Mouse (Mus musculus) megakaryocyte, embryonic 14.5 days (primary cell): ENCODE measurements at regions not wholly inside any gene's neighbourhood (a gene's known extent, or its start where the extent isn't known, plus 50 kb on each side); places are given as distances from the start of the nearest gene placed in this dataset.

Experiments used
- H3K27me3 ChIP-seq: replicated peaks from 2 replicates; pipeline ENCODE3; 2012; ENCODE audit warnings: inconsistent platforms
- H3K36me3 ChIP-seq: replicated peaks from 2 replicates; pipeline ENCODE3; 2012; ENCODE audit warnings: low read length, inconsistent platforms, mixed read lengths
- H3K4me1 ChIP-seq: 2 replicates; pipeline ENCODE4 v1.6.1; 2012; ENCODE audit warnings: inconsistent platforms
- H3K4me3 ChIP-seq: replicated peaks from 2 replicates; pipeline ENCODE3; 2012; ENCODE audit warnings: moderate library complexity, mild to moderate bottlenecking, inconsistent platforms
- H3K9me3 ChIP-seq: 2 replicates; pipeline ENCODE4 v1.6.1; 2012; ENCODE audit warnings: inconsistent platforms
- FLI1 ChIP-seq: IDR thresholded peaks from 2 replicates; pipeline ENCODE4 v1.6.1; 2012; ENCODE audit warnings: low read length, inconsistent platforms, mixed read lengths
- GATA1 ChIP-seq: IDR thresholded peaks from 3 replicates; pipeline ENCODE4 v1.6.1; 2012; ENCODE audit warnings: mixed read lengths, low read length, inconsistent platforms, borderline replicate concordance

DNA sequence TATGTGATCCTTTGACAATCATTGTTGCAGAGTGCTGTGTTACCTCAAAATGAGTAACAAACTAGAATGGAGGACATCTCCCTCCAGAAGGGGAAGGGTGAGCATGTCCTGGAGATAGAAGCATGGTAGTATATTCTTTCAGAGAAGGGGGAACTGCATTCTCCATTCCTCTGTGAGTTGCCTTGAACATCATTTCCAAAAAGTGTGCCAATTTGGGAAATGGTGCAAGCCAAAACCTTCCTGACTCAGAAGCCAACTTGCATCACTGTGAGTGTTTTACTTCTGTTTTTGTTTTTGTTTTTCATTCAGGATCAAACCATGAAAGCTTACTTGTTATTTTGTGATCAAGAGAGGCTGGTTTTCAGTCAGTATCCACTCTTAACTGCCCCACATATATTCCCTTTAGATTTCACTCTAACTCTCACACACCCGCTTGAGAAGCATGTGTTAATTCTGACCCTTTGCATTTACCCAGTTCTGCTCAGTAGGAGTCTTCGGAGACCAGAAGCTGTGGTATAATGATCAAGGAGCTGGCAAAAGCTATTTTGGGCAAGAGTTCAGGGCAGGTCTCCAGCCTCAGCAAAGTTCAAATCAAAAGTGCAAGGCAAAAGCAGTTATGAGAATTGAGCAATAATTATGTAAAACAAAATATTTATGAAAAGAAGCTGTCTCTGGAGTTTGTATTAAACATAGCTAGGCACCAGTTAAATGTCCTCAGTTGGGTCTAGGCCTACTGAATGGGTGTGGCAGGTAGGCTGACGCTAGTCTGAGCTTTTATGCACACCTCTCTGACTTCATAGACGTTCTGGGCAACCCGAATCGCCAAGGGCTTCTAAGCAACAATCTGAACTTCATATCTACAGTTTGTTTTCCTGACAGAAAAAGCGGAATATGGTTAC, 368.3 kb upstream of the Ctso start:
- Histone ChIP-seq H3K36me3 (no peaks in the 10 kb centered on the region), H3K27me3 (no peaks in the 10 kb centered on the region), H3K9me3 (no peaks in the 10 kb centered on the region), H3K4me3 (no peak overlapping the region), H3K4me1 (no peaks in the 10 kb centered on the region)
- no peak for TF ChIP-seq GATA1
- no peak for TF ChIP-seq FLI1

DNA sequence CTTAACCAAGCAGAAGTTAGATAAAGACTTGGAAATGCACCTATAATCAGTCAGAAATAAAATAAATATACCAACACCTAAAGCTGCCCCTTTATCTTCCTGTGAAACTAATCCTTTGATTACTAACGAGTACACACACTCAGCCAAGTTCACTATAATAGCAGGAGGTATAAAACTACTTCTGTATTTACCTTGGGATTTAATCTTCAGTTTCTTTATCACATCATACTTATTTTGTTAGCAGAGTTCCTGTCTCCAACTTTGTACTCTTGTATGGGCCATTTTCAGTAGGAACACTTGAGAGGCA, 367.7 kb upstream of the Ctso start:
- no peak for TF ChIP-seq GATA1
- TF ChIP-seq FLI1, result no peak
- Histone ChIP-seq H3K4me3 (no peak overlapping the region), H3K4me1 (no peaks in the 10 kb centered on the region), H3K9me3 (no peaks in the 10 kb centered on the region), H3K36me3 (no peaks in the 10 kb centered on the region), H3K27me3 (no peaks in the 10 kb centered on the region)

DNA sequence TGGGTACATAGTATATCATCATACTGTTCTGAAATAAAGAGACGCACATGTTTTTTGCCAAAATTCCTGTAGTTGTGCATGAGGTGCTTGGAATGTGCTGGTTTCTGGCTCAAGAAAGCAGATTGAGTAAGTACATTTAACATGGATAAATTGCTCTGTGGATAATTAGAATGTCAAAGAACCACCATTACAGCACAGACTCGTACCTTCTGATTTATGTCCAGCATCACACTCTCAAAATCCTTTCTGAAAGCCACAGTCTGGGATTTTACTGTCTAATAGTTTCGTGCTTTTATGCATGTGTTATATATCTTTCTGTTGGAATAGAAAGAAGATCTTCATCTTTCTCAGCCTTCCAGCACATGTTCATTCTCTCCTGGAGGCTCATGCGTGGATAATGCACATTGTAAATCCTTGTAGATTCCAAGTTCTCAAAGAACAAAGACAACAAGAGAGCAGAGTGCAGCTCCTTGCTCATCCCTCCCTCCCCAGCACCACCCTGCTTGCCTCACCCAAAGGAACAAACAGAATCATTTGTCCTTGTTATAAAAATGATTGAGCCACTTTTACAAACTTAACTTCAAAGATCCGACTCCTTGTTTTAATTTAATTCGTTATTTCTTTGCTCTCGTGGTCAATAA, 348.9 kb upstream of the Ctso start:
- TF ChIP-seq FLI1 (no peak), GATA1 (no peak)
- Histone ChIP-seq H3K27me3 (no peaks in the 10 kb centered on the region), H3K4me3 (no peak overlapping the region), H3K4me1 (no peaks in the 10 kb centered on the region), H3K36me3 (no peaks in the 10 kb centered on the region), H3K9me3 (no peaks in the 10 kb centered on the region)

DNA sequence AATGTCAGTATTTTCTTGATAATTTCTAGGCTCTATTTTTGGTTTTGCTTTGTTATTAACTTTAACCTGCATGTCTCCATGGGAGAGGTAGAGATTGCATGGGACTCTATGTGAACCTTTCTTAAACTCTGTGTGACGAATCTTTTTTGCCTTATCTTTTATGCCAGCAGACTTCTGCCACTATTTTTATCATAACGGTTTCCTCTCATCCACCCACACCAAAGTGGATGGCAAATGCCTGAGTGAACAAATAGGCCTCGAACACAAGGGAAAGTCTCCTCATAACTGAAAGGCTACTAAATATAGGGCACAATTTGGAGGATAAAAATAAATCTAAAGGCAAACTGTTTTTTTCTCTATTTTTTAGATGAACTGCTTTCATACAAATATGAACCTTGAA, 343.3 kb upstream of the Ctso start:
- Histone ChIP-seq H3K4me1 (no peaks in the 10 kb centered on the region), H3K36me3 (no peaks in the 10 kb centered on the region), H3K9me3 (no peaks in the 10 kb centered on the region), H3K4me3 (no peak overlapping the region), H3K27me3 (no peaks in the 10 kb centered on the region)
- no peak for TF ChIP-seq FLI1
- no peak for TF ChIP-seq GATA1

DNA sequence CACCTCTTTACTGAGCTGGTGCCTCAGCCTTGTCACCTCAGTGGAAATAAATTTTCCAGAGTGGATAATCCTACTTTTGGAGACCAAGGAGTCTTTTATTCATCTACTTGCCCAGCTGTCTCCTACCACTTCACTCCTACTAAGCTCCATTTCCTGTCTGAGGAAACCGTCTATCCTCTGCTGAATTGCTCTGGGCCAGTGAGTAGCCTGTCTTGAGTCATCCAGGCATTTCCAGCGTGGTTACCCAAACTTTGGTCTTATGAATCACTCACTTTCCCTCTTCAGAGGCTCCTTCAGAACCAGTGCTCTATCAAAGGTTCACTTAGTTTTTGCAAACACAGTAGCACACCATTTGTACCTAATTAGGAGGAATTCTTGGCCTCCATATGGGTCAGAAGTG, 303.2 kb upstream of the Ctso start:
- Histone ChIP-seq H3K4me3 (no peak overlapping the region), H3K36me3 (no peaks in the 10 kb centered on the region), H3K27me3 (no peaks in the 10 kb centered on the region), H3K4me1 (peaks cover 3% of the 10 kb centered on the region; the same call in 1 of the 2 replicates), H3K9me3 (no peaks in the 10 kb centered on the region)
- TF ChIP-seq GATA1 (no peak), FLI1 (no peak)

DNA sequence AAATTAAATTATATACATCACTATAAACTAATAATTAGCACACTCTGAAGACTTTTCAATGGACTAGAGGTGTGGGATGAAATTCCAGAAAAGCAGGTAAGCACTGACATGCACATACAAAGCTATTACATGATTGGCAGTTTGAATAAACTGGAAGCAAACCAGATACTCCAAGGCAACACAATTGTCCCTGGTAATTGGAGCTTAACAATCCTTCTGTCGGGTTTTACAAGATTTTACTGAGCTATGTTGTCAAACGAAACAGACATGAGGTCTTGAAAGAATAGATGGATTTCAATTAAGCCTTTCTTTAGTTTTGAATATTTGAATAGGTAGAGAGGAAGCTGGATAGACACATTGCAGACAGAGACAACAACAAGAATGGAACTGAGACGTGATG, 273.9 kb upstream of the Ctso start:
- Histone ChIP-seq H3K36me3 (no peaks in the 10 kb centered on the region), H3K27me3 (no peaks in the 10 kb centered on the region), H3K4me1 (no peaks in the 10 kb centered on the region), H3K4me3 (no peak overlapping the region), H3K9me3 (no peaks in the 10 kb centered on the region)
- no peak for TF ChIP-seq FLI1
- TF ChIP-seq GATA1, result no peak

DNA sequence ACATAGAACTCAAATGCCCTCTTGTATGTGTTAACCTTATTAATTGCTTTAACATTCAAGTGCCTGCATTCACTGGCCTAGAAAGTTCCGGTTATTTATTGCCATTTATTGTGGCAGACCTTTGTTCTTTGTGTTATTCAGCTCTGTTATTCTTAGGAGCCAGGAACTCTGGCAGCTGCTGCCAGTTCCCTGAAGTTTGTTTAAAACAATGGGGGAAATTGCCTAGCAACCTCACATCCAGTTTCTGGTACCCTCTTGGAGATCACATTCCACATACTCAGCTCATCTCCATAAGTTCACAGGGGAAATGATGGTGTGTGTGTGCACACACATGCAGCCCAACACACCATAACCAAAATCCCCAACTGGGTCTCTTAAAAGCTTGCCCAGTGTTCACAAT, 270.8 kb upstream of the Ctso start:
- no peaks in the 10 kb centered on the region for H3K9me3 ChIP-seq
- no peaks in the 10 kb centered on the region for H3K36me3 ChIP-seq
- no peaks in the 10 kb centered on the region for H3K27me3 ChIP-seq
- no peak overlapping the region for H3K4me3 ChIP-seq
- H3K4me1 ChIP-seq, result no peaks in the 10 kb centered on the region
- TF ChIP-seq FLI1, result no peak
- no peak for TF ChIP-seq GATA1

DNA sequence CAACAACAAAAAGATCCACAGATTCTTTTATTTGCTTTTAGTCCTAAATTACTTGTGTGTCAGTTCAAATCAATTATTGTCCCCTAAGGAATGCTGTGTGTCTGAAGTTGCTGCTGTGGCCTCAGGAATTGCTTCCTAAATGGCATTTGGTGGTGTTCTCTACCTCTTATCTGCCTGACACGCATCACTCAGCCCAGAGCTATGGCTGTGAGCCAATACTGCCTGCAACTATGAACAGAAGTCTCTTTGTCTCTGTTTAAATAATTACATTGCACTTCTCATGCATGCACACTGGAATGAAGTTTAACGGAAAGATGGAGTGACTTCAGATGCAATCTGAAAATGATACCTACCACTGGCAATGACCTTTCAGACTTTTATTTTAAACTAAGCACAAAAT, 266.1 kb upstream of the Ctso start:
- Histone ChIP-seq H3K9me3 (no peaks in the 10 kb centered on the region), H3K27me3 (no peaks in the 10 kb centered on the region), H3K4me1 (no peaks in the 10 kb centered on the region), H3K4me3 (no peak overlapping the region), H3K36me3 (no peaks in the 10 kb centered on the region)
- TF ChIP-seq GATA1 (no peak), FLI1 (no peak)

DNA sequence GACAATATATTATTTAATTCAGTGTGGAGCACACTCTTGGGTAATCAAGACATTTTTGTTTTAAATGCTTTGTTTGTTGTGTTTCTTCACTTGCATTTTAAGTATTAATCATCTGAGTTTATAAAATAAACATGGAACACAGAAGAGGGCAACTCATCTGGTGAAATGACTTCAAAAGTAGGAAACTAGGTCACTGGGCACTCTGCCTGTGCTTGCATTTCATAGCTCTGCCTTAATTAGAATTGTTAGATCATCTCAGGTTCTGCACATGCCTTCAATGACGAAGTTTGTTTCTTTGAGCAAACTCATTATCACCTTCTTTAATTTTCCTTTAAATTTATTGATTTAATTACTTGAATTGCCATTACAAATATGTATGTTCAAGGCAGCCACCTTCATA, 255.8 kb upstream of the Ctso start:
- TF ChIP-seq FLI1 (no peak), GATA1 (no peak)
- H3K4me1 ChIP-seq, result no peaks in the 10 kb centered on the region
- no peaks in the 10 kb centered on the region for H3K9me3 ChIP-seq
- H3K4me3 ChIP-seq, result no peak overlapping the region
- H3K36me3 ChIP-seq, result no peaks in the 10 kb centered on the region
- no peaks in the 10 kb centered on the region for H3K27me3 ChIP-seq

DNA sequence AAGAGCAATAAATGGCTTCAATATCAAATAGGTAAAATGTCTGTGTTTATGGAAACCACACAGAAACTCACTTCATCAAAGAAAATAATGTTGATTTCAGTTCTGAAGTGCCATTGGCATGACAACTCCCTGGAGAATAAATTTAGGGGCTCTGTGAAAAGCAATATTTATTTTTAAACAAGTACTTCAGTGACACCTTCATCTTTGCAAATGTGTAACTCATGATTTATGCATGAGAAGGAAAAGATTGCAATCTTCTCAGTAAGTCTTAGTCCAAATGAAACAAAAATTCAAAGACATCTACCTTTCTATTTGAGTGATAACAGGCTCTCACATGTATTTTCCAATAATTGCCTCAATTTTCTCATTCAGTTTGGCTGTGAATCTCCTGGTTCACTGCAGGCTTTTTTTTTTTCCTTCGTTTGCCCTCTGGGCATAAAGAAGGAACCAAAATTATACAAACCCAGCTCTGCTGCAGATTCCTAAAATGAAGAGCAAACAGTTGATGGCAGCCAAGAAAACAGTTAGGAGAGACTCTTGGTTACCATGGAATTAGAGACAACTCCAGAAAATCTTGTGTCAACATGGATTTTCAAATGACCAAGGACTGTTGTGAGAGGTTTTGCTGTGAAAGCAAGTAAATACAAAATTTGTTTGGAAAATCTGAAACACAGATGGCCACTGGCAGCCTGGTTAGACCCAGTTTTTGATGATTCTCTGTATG, 230.3 kb upstream of the Ctso start:
- Histone ChIP-seq H3K36me3 (no peaks in the 10 kb centered on the region), H3K4me1 (no peaks in the 10 kb centered on the region), H3K9me3 (no peaks in the 10 kb centered on the region), H3K4me3 (no peak overlapping the region), H3K27me3 (no peaks in the 10 kb centered on the region)
- no peak for TF ChIP-seq FLI1
- no peak for TF ChIP-seq GATA1
